Mouse (Mus musculus) cerebral cortex, adult 2 months (tissue): ENCODE measurements around the gene Ttc30a2.

Experiments used
- WGBS: fragments of 180-500 bp; shearing (Covaris S2); methylation state at CpG from one replicate; pipeline ENCODE4 v1.1.7; 2018; 5-methylcytosine and 5-hydroxymethylcytosine counted together

The Ttc30a2 gene

DNA sequence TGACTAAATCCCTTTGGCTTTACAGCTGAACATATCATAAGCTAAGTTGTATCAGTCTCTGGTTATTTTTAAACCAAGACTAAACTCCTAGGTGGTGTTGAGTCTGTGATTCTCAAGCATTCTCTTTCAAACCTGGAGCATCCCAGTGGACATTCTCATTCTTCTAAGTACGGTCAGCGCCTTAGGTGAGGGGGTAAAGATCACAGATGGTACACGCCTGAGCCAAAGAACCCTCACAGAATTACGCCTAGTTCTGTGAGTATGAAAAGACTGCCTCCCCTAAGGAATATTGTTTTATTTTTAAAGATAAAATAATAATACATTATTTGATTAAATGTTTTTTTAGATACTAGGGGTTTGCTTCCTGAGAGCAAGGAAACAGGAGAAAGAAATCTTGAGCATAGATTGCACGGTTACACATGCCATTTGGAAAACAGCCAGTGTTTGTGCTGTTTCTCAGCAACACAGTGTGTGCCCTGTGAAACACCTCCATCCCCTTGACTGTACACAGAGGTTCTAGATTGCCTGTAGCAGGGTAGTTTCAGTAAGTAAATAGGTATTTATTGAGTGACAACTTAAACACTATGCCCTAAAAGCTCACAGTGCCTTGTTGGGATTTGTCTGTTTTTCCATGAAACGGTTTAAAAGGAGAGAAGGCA is 48.1 kb downstream of the Ttc30a2 start:
- WGBS: 83% methylated on average over 6 of the region's 6 CpGs

DNA sequence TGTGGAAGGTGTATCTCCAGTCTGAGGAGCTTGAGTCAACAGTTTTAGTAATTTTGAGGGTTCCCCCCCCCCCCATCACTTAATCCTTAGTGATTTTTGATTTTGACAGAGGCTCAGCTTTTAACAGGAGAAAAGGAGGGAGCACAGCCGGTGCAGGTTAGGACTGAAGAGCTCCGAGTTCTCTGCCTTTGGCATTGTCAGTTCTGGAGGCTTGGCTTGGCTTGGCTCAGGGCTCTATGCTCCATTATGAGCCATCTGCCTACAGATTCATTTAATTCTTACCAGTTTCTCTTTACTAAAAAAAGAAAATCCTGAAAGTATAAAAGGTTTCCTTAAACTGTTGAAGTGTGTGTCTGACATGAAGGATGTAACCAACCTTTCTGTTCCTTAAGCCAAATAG is 48.8 kb downstream of the Ttc30a2 start:
- WGBS: 55% methylated on average over 2 of the region's 2 CpGs

- WGBS: 56% methylated on average over 3 of the region's 3 CpGs
These were observed 50.0 kb downstream of the Ttc30a2 start for GRCm38 (mm10) chr2:75928011-75928410.

- WGBS: 73% methylated on average over 5 of the region's 5 CpGs
These were observed 51.9 kb downstream of the Ttc30a2 start for GRCm38 (mm10) chr2:75926061-75926460.
